Mouse (Mus musculus): ENCODE data around the gene Apol7b.

Apol7b gene

DNA sequence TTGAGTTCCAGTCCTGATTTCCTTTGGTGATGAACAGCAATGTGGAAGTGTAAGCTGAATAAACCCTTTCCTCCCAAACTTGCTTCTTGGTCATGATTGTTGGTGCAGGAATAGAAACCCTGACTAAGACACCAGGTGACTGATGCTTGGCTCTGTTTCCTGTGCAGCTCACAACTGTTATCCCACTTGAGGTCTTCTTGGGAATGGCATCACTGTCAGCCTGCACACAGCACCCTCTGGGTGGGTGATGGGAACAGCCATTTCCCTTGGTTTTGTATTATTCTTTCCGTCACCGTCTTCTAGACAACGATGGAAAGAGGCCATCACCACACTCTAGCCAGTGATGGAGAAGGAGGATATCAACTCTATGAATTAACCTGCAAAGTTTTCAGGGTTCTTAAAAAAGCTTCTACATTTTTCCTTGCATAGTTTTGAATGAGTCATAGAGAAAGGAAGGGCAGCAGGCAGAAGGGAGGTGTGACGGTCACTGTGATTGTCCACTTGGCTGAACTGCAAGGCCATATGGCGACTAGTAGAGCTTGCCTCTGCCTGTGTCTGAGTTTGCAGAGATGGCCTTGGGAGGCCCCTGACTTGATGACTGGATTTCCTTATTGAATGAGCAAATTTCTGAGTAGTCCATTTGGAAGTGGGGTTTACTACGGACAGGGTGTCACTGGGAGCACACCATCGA is 62.8 kb downstream of the Apol7b start:
- no peak for DNase-seq (ENCODE audit: low spot score in 2 of 2)

GRCm38 (mm10) chr15:77382880-77383279 is 64.4 kb downstream of the Apol7b start:
- DNase-seq (ENCODE audit: low spot score in 2 of 2): no peak

DNA sequence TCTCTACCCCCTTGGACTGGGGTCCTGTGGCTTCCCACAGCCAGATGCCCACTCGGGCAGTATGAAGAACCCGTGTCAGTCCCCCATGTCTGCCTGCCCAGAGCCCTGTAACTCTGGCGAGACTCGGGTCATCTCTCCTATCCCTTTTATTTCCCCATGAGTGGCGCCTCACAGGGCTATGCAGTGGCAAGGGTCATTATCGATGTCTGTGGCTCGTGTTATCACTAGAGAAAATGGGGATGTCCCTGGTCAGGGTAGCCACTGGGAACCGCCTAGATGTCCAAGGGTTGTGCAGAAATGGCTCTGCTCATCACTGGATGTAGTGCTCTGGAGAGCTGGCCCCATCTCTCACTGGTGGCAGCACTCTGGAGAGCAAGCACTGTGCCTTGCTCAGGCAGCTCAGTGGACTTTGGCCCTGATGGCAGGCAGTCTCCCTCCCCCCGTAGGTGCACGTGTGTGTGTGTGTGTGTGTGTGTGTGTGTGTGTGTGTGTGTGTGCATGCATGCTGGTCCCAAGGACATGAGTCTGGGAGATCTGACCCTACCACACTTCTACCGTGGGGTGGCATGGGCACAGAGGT is 64.9 kb downstream of the Apol7b start:
- no peak for DNase-seq (ENCODE audit: low spot score in 2 of 2)

- no peak for DNase-seq (ENCODE audit: low spot score in 2 of 2)
These were observed 65.8 kb downstream of the Apol7b start for GRCm38 (mm10) chr15:77381481-77381880.

GRCm38 (mm10) chr15:77379921-77380320 is 67.4 kb downstream of the Apol7b start:
- no peak for DNase-seq (ENCODE audit: low spot score in 2 of 2)

DNA sequence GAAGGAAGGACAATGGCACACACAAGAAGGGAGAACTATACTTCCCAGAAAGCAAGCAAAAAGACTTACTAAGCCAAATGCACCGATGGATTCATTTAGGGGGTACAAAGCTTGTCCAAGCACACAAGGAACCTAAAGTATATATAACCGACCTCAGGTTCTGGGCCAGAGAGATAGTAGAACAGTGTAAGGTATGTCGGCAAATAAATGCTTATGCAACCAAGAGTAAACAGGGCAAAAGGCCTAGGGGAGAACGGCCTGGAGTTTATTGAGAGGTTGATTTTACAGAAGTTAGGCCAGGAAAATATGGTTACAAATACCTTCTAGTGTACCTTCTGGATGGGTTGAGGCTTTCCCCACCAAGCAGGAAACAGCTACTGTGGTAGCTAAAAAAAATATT is 69.9 kb downstream of the Apol7b start:
- DNase-seq (ENCODE audit: low spot score in 2 of 2): no peak

DNA sequence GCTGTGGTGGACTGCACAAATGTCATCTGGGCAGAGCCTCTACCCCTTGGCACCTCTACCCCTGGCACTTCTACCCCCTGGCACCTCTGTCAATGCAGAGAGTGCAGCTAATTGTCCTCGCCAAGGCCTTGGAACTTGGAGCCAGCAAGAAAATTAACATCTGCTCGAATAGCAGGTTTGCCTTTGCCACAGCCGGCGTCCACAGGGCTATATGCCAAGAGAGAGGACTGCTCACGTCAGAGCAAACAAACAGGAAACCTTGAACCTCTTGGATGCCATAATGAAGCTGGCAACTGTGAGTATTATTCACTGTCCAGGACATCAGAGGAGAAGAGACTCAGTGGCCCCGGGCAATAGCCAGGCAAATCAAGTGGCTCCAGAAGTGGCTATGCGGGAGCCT is 70.4 kb downstream of the Apol7b start:
- DNase-seq (ENCODE audit: low spot score in 2 of 2): no peak

Measured in frontal cortex, postnatal 14 days (tissue).